Mouse (Mus musculus) G1E-ER4 (cell line): ENCODE results near the gene Agbl1. TPM values are rescaled to one million over a fixed set of nuclear protein-coding genes. Genes with fewer than 3 reads are reported as not detected.

ENCODE experiments used
- GATA1 ChIP-seq: IDR thresholded peaks from one replicate; pipeline ENCODE4 v1.8.0; 2012; ENCODE audit warnings: low read length, inconsistent platforms
- polyA plus RNA-seq: library from polyadenylated mRNA; stranded (reverse); fragments of >175 nt; gene quantifications from 2 replicates; pipeline ENCODE4 v1.2.3, GENCODE M21; 2012

Agbl1 gene
- polyA plus RNA-seq, 1 experiment: not detected

GRCm38 (mm10) chr7:76971334-76971733, 741.6 kb downstream of the Agbl1 start:
- no peak for TF ChIP-seq GATA1

- no peak for TF ChIP-seq GATA1
Observed at GRCm38 (mm10) chr7:77009571-77009970, 779.9 kb downstream of the Agbl1 start.

GRCm38 (mm10) chr7:77029019-77029418, 799.3 kb downstream of the Agbl1 start:
- TF ChIP-seq GATA1: no peak

GRCm38 (mm10) chr7:77076033-77076432, 846.3 kb downstream of the Agbl1 start:
- TF ChIP-seq GATA1: no peak

- no peak for TF ChIP-seq GATA1
Observed at GRCm38 (mm10) chr7:77087266-77087665, 857.6 kb downstream of the Agbl1 start.

GRCm38 (mm10) chr7:77095153-77095552, 865.5 kb downstream of the Agbl1 start:
- TF ChIP-seq GATA1: no peak

GRCm38 (mm10) chr7:77114021-77114420, 884.3 kb downstream of the Agbl1 start:
- no peak for TF ChIP-seq GATA1

GRCm38 (mm10) chr7:77129045-77129444, 899.4 kb downstream of the Agbl1 start:
- no peak for TF ChIP-seq GATA1

GRCm38 (mm10) chr7:77131950-77132349, 902.3 kb downstream of the Agbl1 start:
- no peak for TF ChIP-seq GATA1

GRCm38 (mm10) chr7:77132615-77133420, 903.1 kb downstream of the Agbl1 start:
- no peak for TF ChIP-seq GATA1

GRCm38 (mm10) chr7:77134860-77135259, 905.2 kb downstream of the Agbl1 start:
- TF ChIP-seq GATA1: no peak

GRCm38 (mm10) chr7:77138707-77139106, 909.0 kb downstream of the Agbl1 start:
- TF ChIP-seq GATA1: no peak

- TF ChIP-seq GATA1: no peak
Observed at GRCm38 (mm10) chr7:77147527-77147926, 917.8 kb downstream of the Agbl1 start.

- TF ChIP-seq GATA1: no peak
Observed at GRCm38 (mm10) chr7:77148820-77149219, 919.1 kb downstream of the Agbl1 start.

GRCm38 (mm10) chr7:77149846-77150245, 920.2 kb downstream of the Agbl1 start:
- no peak for TF ChIP-seq GATA1

- TF ChIP-seq GATA1: no peak
Observed at GRCm38 (mm10) chr7:77152393-77152792, 922.7 kb downstream of the Agbl1 start.

- no peak for TF ChIP-seq GATA1
Observed at GRCm38 (mm10) chr7:77152909-77153308, 923.2 kb downstream of the Agbl1 start.
